Comparison of ENCODE assay signal across 8 mouse cellular contexts in the genomic region with DNA sequence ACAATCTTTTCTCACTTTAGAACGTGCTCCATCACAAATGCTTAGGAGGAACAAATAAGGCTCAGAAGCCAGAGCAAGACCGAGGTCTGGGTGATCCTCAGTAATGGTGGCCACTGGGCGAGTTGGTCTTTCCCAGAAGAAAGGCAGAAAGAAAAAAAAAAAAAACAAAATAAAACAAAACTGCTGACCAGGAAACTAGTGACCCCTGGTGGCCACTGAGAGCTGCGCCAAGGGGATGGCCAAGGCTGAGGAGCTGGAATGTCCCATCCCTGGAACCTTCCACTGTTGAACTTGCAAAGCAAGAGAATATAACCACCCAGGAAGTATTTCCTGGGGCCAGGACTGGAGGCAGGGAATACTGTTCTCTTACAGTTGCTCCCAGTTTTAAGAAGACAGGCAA. TPM values are rescaled to one million over a fixed set of nuclear protein-coding genes. Genes with fewer than 3 reads are reported as not detected.
DNase-seq lines count a peak whose midpoint lies in the region; ATAC-seq lines count a peak whose summit lies in the region.

No protein-coding gene starts in this region.

- no peak overlapping the region for H3K4me2 ChIP-seq in hindbrain, embryonic 11.5 days (replicated peaks; ENCODE audit: low read depth, low read length)
- H3K4me2 ChIP-seq in hindbrain, embryonic 12.5 days (replicated peaks), result no peak overlapping the region

- no peak for ATAC-seq in hindbrain, embryonic 11.5 days (ENCODE audit: low FRiP score)
- ATAC-seq in hindbrain, embryonic 12.5 days (ENCODE audit: low FRiP score), result no peak

- peak; percentile 75 for DNase-seq in hindbrain, embryonic 11.5 days (ENCODE audit: low spot score)
- DNase-seq in urinary bladder, postnatal 14 days (ENCODE audit: low spot score), result peak; percentile 60
- DNase-seq in urinary bladder, adult 2 months (ENCODE audit: low spot score), result no peak
- peak; percentile 39 for DNase-seq in c-Kit-positive CD71-positive TER-119-positive erythroid progenitor cells, embryonic 14.5 days (ENCODE audit: low spot score)
- peak; percentile 69 to 83 for DNase-seq in heart, postnatal 10 days
- DNase-seq in lung, postnatal 25 days (ENCODE audit: low spot score), result peak; percentile 39
- no peak for DNase-seq in yolk sac, embryonic 10.5 days (ENCODE audit: low spot score)

- no peak overlapping the region for H3K4me3 ChIP-seq in hindbrain, embryonic 11.5 days (ENCODE audit: low read depth, low read length)
- no peak overlapping the region for H3K4me3 ChIP-seq in hindbrain, embryonic 12.5 days

- WGBS in hindbrain, embryonic 11.5 days, result 39% methylated on average over 4 of the region's 4 CpGs
- WGBS in hindbrain, embryonic 12.5 days, result 39% methylated on average over 4 of the region's 4 CpGs

- H3K27ac ChIP-seq in hindbrain, embryonic 11.5 days (ENCODE audit: low read depth, low read length), result no peak overlapping the region
- no peak overlapping the region for H3K27ac ChIP-seq in hindbrain, embryonic 12.5 days

- no peaks in the 10 kb centered on the region for H3K36me3 ChIP-seq in hindbrain, embryonic 11.5 days (ENCODE audit: control insufficient read depth, insufficient read depth, low read length)
- H3K36me3 ChIP-seq in hindbrain, embryonic 12.5 days, result peaks cover 17% of the 10 kb centered on the region

- H3K4me1 ChIP-seq in hindbrain, embryonic 11.5 days (replicated peaks; ENCODE audit: control insufficient read depth, insufficient read depth, low read length), result no peaks in the 10 kb centered on the region
- H3K4me1 ChIP-seq in hindbrain, embryonic 12.5 days, result no peaks in the 10 kb centered on the region

- no peak overlapping the region for H3K9ac ChIP-seq in hindbrain, embryonic 11.5 days (ENCODE audit: low read depth, low read length)
- H3K9ac ChIP-seq in hindbrain, embryonic 12.5 days, result no peak overlapping the region

- H3K27me3 ChIP-seq in hindbrain, embryonic 11.5 days (ENCODE audit: control insufficient read depth, insufficient read depth, low read length), result no peaks in the 10 kb centered on the region
- no peaks in the 10 kb centered on the region for H3K27me3 ChIP-seq in hindbrain, embryonic 12.5 days

- intact Hi-C loops in heart, postnatal 10 days (cut with DNase I), result loop anchor here (1.0 to 5.0 kb wide), 5 partner anchors 56 to 346 kb away; no protein-coding TSS in a partner anchor

- no peaks in the 10 kb centered on the region for H3K9me3 ChIP-seq in hindbrain, embryonic 11.5 days (ENCODE audit: control insufficient read depth, low read length)
- H3K9me3 ChIP-seq in hindbrain, embryonic 12.5 days (replicated peaks), result no peaks in the 10 kb centered on the region

RNA-seq across cellular contexts. Expression of gene Atg16l2, which starts 13.6 kb away (rescaled TPM):
- 10.2 and 10.7 TPM in 2 replicates for polyA plus RNA-seq in hindbrain, embryonic 11.5 days (2014; fragmentation: Nextera tagmentation; extraction: Ambion mirVana)
- polyA plus RNA-seq in hindbrain, embryonic 12.5 days (2016; fragmentation: Nextera tagmentation; extraction: Ambion mirVana), result 14.7 and 18.3 TPM in 2 replicates
- polyA plus RNA-seq in urinary bladder, adult 2 months (2012; rRNA removed), result 24.2 and 31.9 TPM in 2 replicates
- 10 to 100 TPM; 11.4 to 13.7 TPM for total RNA-seq in heart, postnatal 10 days (2021)

RNA-seq across cellular contexts. Expression of gene Stard10, which starts 28.4 kb away (rescaled TPM):
- polyA plus RNA-seq in hindbrain, embryonic 11.5 days (2014; fragmentation: Nextera tagmentation; extraction: Ambion mirVana), result 8.1 and 8.7 TPM in 2 replicates
- polyA plus RNA-seq in hindbrain, embryonic 12.5 days (2016; fragmentation: Nextera tagmentation; extraction: Ambion mirVana), result 10.6 and 11.5 TPM in 2 replicates
- 54.2 and 72.7 TPM in 2 replicates for polyA plus RNA-seq in urinary bladder, adult 2 months (2012; rRNA removed)
- 10 to 100 TPM; 22.1 to 32.3 TPM for total RNA-seq in heart, postnatal 10 days (2021)

RNA-seq across cellular contexts. Expression of gene Arap1, which starts 59.4 kb away (rescaled TPM):
- 13.9 and 14.2 TPM in 2 replicates for polyA plus RNA-seq in hindbrain, embryonic 11.5 days (2014; fragmentation: Nextera tagmentation; extraction: Ambion mirVana)
- polyA plus RNA-seq in hindbrain, embryonic 12.5 days (2016; fragmentation: Nextera tagmentation; extraction: Ambion mirVana), result 17.2 and 26.9 TPM in 2 replicates
- 110 and 127 TPM in 2 replicates for polyA plus RNA-seq in urinary bladder, adult 2 months (2012; rRNA removed)
- 10 to 100 TPM; 49.4 to 50.7 TPM for total RNA-seq in heart, postnatal 10 days (2021)

Comparison
In these comparisons a context has a peak if more than half of its experiments do, and no peak if none do; other contexts are left out.
1. DNase-seq: peak in hindbrain, embryonic 11.5 days (single experiment), urinary bladder, postnatal 14 days (single experiment), c-Kit-positive CD71-positive TER-119-positive erythroid progenitor cells, embryonic 14.5 days (single experiment), heart, postnatal 10 days (2 of 2) and lung, postnatal 25 days (single experiment); none in urinary bladder, adult 2 months (single experiment) and yolk sac, embryonic 10.5 days (single experiment).